Mouse (Mus musculus) MN1 (cell line): ENCODE results near the gene Ikzf2.

Experiments
- DNase-seq: peaks from one replicate; pipeline ENCODE4 v3.0.0-alpha.2; 2016; ENCODE audit warnings: low spot score

Gene Ikzf2

GRCm38 (mm10) chr1:69687076-69687991 is at the start of gene Ikzf2:
Ikzf2 (minus strand) TSS chr1:69687245.
- DNase-seq: no peak

GRCm38 (mm10) chr1:69729729-69730128 is 42.7 kb upstream of the Ikzf2 start:
- no peak for DNase-seq

- DNase-seq: no peak
Measured at GRCm38 (mm10) chr1:69729031-69729679, 42.1 kb upstream of the Ikzf2 start.

- no peak for DNase-seq
Measured at GRCm38 (mm10) chr1:69727968-69728367, 40.9 kb upstream of the Ikzf2 start.

GRCm38 (mm10) chr1:69717107-69717506 is 30.1 kb upstream of the Ikzf2 start:
- DNase-seq: no peak

- no peak for DNase-seq
Measured at GRCm38 (mm10) chr1:69708571-69708970, 21.5 kb upstream of the Ikzf2 start.

GRCm38 (mm10) chr1:69703506-69704156 is 16.6 kb upstream of the Ikzf2 start:
- DNase-seq: no peak

- no peak for DNase-seq
Measured at GRCm38 (mm10) chr1:69691946-69692345, 4.9 kb upstream of the Ikzf2 start.

GRCm38 (mm10) chr1:69688961-69689360 is 1.9 kb upstream of the Ikzf2 start:
- DNase-seq: no peak

- no peak for DNase-seq
Measured at GRCm38 (mm10) chr1:69688118-69688517, 1.1 kb upstream of the Ikzf2 start.

- no peak for DNase-seq
Measured at GRCm38 (mm10) chr1:69686741-69687075, 337 bp downstream of the Ikzf2 start.

- no peak for DNase-seq
Measured at GRCm38 (mm10) chr1:69685890-69686490, 1.1 kb downstream of the Ikzf2 start.

GRCm38 (mm10) chr1:69685049-69685889 is 1.8 kb downstream of the Ikzf2 start:
- no peak for DNase-seq

- no peak for DNase-seq
Measured at GRCm38 (mm10) chr1:69684280-69685040, 2.6 kb downstream of the Ikzf2 start.

- no peak for DNase-seq
Measured at GRCm38 (mm10) chr1:69683851-69684250, 3.2 kb downstream of the Ikzf2 start.

- no peak for DNase-seq
Measured at GRCm38 (mm10) chr1:69683058-69683457, 4.0 kb downstream of the Ikzf2 start.

GRCm38 (mm10) chr1:69682261-69682660 is 4.8 kb downstream of the Ikzf2 start:
- DNase-seq: no peak

GRCm38 (mm10) chr1:69681003-69681402 is 6.0 kb downstream of the Ikzf2 start:
- no peak for DNase-seq

- DNase-seq: no peak
Measured at GRCm38 (mm10) chr1:69680501-69680900, 6.5 kb downstream of the Ikzf2 start.

GRCm38 (mm10) chr1:69669897-69670404 is 17.1 kb downstream of the Ikzf2 start:
- no peak for DNase-seq

- no peak for DNase-seq
Measured at GRCm38 (mm10) chr1:69667456-69667855, 19.6 kb downstream of the Ikzf2 start.
